Mouse (Mus musculus) left cerebral cortex, postnatal 14 days (tissue): Measurements from ENCODE around the gene Igf2bp2. TPM values are rescaled to one million over a fixed set of nuclear protein-coding genes. Genes with fewer than 3 reads are reported as not detected.

Experiments used
- DNase-seq, 2 experiments: peaks; one replicate each; pipeline ENCODE4 v3.0.0; 2021 to 2022; ENCODE audit warnings: low spot score in 2 of 2, mixed read lengths in 1 of 2
- intact Hi-C: fragments of 180-260 bp; cut with DNase I; formaldehyde crosslinking; loops from one replicate; pipeline ENCODE4 v1.15.1; 2025
- total RNA-seq, 2 experiments: library from RNA; stranded (reverse); gene quantifications; 2 replicates each; pipeline ENCODE4 v1.2.3; 2021

Gene Igf2bp2
- total RNA-seq, 2 experiments from 2014 or later: 1.8 to 3.6 TPM

DNA sequence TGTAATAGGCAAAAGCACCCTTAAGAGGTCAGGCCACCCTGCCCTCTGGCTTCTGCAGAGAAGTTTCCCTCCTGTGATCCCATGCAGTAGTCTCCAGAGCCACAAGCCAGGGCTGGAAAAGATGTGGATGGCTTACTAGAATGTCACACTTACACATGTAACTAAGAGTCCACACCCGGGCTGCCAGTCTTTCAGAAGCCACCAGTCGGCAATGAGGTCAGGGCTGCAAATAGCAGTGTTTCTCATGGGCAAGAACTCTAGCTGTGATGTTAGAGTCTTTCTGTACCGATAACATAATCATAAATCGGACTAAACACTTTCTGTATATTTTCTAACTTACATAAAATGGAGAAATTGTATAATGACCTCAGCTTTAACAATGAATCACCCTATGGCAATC is 46.4 kb downstream of the Igf2bp2 start:
- DNase-seq: no peak
- intact Hi-C loops: no loop called here

DNA sequence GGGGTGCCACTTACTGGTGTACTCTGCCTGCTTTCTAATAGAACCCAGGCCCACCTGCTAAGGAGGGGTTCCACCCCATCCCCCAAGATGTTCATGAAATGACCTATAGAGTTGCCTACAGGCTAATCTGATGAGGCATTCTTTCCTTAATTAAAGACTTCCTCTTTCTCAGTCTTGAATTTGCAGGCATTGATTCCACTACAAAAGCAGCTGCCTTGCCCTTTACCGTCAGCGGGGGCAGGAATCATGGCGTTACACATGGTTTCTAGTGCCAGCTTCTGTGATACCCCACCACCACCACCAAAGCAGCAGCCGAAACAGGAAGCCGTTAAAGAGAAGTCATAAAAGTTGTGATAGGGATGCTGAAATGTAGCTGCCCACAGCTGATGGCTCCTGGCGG is 47.0 kb downstream of the Igf2bp2 start:
- no peak for DNase-seq
- intact Hi-C loops: no loop called here

DNA sequence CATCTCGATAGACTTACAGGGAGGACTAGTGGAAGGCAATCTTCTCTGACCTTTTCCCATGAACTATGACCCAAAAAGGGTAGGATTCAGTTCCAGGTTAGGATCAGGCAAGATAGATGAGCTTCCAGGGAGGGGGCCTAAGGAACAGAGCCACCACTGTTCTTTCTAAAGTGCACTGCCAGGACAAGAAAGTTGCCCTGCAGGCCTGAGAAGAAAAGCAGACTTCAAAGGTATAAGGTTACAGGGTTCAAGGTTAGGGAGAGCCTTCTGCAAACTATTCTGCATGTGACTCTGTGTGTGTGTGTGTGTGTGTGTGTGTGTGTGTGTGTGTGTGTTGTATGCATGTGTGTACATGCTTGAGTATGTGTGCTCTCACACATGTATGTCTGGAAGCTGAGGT is 53.1 kb downstream of the Igf2bp2 start:
- intact Hi-C loops: no loop called here
- no peak for DNase-seq

DNA sequence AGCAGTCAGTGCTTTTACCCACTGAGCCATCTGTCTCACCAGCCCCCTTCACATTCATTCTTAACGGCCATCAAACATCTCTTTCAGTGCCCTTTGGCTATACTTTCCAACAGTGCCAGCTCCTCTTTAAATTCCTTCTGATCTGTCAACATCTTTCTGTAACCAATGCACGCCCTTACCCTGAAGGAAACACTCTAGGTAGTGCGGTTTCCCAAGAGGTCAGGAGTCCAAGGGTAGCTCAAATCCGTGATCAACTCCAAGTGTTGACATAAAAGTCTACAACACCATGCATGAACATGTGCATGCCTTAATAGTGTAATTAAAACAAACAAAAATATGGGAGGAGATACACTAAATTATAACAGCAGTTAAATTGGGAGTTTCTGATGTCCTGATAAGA is 53.9 kb downstream of the Igf2bp2 start:
- no peak for DNase-seq
- intact Hi-C loops: loop anchor here (10.0 kb wide), 1 partner anchor 186 kb away; no protein-coding TSS in a partner anchor

DNA sequence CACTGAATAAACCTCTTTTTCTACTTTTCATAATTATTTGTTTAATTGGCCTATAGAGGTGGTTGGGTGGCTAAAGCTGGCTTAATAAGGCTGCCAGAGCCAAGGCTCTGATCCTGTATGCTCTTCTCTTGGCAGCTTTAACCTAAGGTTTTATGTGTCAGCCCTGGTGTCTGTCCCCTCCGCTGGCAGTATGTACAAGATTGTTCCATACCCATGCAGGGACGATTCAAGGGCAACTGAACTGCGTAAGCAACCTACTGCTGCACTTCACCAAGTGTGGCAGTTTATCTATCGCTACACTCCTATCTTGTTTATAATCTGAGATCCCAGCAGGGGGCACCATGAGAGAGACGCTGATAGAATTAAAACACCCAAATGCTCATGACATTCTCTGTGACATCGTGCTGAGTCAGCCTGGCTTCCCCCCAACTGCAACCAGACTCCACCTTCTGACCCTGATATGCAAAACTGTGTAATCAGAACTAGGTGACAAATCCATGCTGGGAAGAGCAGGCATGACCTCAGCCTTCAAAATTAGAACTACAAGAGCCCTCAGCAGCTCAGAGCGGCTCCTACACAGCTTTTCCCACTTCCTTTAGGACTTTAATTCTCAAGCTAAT is 55.1 kb downstream of the Igf2bp2 start:
- intact Hi-C loops: loop anchor here (10.0 kb wide), 1 partner anchor 187 kb away; no protein-coding TSS in a partner anchor
- peak; percentile 43 to 55 for DNase-seq

DNA sequence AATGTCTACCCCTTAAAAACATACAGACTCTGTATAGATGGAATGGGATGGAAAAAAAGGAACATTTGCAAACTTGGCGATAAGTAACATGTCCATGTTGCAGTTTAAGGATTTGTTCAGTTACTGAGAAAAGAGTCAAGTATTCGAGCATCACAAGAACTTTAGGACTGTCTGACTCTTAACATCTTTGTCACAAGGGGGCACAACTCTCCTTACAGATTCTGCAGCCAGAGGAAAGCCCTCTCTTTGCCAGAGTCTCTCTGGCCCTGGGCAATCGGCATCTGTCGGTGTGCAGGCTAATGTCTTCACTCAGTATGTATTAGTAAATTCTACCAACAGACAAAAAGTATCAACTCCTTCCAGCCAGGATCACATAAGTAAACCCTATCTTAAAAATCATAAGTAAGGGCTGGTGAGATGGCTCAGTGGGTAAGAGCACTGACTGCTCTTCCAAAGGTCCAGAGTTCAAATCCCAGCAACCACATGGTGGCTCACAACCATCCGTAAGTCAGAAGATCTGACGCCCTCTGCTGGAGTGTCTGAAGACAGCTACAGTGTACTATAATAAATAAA is 57.0 kb downstream of the Igf2bp2 start:
- DNase-seq: no peak
- intact Hi-C loops: loop anchor here (10.0 kb wide), 1 partner anchor 189 kb away; no protein-coding TSS in a partner anchor

DNA sequence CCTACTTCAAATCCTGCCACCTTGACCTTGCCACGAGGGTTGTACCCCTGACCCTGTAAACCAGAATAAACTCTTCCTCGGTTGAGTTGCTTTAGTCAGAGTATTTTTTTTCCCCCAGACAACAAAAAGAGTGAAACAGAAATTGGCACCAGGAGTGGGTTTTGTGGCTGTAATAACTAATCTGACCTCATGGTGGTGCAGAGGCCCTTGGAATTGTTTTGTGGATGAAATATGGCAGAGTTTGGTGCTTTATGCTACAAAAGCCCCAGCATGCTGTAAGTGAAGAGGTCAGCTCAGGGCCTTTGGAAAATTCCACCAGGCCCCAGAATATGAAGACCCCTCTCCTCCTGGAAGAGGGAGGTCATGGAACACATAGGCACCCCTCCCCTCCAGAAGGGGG is 63.0 kb downstream of the Igf2bp2 start:
- intact Hi-C loops: loop anchor here (10.0 kb wide), 1 partner anchor 195 kb away; no protein-coding TSS in a partner anchor

DNA sequence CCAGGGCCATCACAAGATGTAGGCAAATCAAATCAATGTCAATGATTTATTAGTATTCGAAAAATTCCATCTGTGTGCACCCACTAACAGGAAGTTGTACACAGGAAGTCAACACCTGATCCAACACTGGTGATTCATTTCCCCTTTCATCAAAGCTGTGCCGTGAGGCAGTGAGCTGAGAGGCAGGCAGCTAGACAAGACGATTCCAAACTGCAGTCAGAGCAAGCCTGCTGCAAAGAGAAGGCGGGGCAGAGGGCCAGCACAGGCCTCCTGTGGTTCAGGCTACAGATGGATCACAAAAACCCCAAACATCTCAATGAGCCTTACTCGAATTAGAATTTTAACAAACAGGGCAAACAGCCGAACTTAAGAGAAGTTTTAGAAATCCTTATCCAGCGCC is 65.4 kb downstream of the Igf2bp2 start:
- DNase-seq: no peak
- intact Hi-C loops: no loop called here

More for the DNA sequence above, 63.0 kb downstream of the Igf2bp2 start:
- no peak for DNase-seq

DNA sequence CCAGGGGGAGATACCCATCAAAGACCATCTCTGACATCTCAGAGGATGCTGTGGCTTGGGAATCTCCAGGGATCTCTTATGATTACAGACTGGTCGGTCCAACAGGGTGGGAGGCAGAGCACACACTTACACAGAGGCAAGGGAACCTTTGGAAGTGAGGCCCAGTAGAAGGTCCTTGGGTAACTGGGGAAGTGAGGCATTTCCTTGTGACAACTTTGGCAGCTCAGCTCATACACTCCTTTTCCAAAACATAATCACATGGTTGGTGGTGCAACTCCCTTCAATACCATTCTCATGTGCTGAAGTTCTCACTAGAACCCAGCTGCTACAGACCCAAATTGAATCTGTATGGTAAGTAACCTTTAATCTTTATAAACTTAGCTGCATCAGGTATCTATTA is 67.3 kb downstream of the Igf2bp2 start:
- intact Hi-C loops: no loop called here

DNA sequence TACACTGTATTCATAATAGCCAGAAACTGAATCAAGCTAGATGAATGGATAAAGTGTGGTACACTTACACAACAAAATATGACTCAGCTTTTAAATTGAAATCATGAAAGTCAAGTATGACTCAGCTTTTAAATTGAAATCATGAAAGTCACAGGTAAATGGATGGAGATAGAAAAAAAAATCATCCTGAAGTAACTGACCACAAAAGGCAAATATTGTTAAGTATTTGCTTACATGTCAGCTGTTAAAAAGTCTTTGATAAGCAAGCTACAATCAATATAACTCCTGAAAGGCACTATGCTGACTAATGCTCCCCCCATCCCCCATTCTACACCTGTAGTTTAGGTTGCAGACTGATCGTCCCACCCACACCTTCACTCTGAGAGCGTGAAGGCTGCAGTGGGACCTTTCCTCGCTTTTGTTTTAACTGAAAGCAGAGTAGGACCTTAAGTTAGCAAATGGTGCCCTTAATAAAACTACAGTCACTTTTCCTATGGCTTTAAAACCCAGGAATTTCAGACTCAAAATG is 71.8 kb downstream of the Igf2bp2 start:
- intact Hi-C loops: no loop called here
- DNase-seq: no peak

More for the DNA sequence above, 67.3 kb downstream of the Igf2bp2 start:
- no peak for DNase-seq

DNA sequence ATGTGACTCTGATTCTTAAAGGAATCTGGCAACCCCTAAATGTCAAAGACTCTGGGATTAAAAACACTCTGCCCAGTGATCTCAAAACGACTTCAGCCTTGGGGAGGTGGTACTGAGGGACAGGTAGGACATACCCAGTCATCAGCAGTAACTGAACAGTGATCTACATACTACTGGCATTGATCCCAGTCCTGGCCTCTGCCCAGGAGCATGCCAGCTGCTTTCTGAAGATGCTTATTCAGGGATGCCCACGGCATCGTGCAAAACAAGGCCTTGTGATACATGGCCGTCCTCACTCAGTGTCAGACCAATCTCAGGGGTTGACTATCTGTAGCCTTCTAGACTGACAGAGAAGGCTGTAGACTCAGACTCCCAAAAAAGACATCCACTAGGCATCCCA is 77.7 kb downstream of the Igf2bp2 start:
- peak in 1 of 2 experiments; percentile 22 for DNase-seq
- intact Hi-C loops: no loop called here

DNA sequence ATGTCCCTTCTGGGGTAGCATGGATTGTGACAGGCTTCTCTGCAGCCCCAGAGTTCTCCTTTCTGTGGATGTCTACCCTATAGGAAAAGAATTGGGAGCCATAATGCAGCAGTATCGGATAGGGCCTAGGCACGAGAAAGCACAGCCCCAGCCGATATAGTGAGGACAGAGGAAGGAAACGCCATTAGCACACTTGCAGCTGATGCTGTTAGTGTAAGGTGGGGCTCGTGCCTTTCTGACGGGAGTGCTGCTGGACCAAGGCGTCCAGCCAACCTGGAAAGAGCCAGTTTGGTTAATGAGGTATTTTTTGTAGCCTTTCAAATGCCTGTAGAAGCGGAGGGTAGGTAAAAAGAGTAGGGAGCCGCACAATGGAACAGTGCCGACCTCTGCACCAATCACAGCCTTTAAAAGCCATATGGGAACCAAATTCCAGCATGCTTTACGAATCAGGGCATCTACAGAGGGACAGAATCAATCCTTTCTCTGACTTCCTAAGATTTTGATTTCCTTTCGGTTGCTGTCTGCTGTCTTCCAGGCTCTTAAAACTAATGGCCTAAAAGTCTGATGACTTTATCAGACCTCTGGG is 82.9 kb downstream of the Igf2bp2 start:
- intact Hi-C loops: no loop called here

DNA sequence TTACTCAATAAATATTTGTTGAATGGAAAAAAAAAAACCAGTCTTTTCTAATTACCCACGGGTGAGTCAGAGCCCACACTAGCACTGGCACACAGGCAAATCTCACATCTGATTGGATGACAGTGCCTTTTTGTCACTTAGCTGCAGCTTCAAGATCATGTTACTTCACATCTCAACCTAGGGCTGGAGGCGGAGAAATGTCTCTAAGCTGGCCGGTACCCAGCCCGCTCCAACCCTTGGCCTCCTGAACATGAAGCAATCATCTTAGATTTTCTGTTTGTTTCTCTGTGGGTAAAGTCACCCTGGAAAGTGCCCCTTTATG is 86.5 kb downstream of the Igf2bp2 start:
- DNase-seq: no peak
- intact Hi-C loops: no loop called here

More for the DNA sequence above, 82.9 kb downstream of the Igf2bp2 start:
- no peak for DNase-seq

DNA sequence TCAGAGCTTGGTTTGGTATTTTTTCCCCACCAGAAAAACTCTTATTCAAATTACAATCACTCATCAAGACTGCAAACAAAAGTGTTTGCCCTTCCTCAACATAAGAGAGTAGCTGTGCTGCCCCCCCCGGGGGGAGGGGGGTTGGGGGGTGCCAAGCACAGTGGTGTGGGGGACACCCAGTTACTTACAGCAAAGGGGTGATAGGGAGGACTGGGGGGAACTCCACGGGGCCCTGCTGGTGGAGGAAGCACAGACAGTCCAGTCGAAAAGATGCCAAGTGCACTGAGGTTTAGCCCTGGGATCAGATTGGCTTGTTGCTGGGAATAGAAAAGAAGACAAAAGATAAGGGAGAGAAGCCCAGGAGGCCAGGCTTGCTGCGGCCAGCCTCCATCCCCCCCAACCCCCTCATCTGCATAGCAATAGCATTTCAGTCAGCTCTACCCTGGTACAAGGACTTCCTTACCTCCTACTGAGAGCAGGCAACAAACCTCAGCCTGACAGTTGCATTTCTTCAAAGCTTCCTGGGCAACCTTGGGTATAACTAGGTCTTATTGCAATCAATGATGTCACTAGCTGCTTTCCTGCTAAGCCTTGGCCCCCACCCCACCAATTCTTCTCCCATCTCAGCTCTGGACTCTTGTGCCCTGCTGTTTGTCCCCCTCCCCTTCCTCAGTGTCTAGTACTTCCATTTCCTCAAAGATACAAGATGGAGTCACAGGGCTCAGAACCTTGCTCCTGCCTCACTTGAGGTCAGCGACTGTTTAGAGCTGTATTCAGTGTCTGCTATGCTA is 87.1 kb downstream of the Igf2bp2 start:
- no peak for DNase-seq
- intact Hi-C loops: no loop called here

DNA sequence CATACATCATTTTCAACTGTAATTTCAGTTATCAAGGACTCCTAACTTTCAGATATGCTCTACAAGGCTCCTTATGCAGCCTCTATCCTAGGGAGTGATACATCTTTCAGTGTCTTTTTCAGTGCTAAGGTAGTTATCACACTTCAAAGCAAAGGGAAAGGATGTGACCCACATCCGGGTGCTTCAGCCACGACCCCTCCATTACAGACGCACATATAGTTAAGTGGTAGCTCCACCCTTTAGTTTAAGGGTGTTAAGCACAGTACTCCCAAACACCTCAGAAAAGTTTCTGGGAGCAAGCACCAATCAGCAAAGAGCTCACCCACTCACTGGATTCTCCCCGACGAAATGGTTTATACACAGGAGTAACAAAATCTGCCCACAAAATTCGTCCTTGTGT is 88.0 kb downstream of the Igf2bp2 start:
- intact Hi-C loops: no loop called here
- no peak for DNase-seq

DNA sequence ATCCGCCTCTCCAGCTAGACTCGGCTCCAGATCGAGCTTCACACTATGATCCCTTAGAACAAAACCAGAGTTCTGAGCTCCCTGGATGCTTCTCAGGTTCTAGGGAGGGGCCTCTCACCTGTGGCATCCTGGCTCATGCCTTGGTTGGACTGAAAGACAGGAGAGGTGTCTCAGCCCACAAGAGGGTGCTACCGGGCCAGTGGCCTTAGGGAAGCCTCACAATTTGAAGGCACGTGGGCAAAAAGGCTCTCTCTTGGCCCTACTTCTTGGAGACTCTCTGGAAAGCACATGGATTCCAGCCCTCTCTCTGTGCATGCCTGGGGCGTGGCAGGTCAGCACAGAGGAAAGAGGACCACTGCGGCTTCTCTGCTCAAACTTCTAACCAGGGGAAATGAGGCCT is 91.7 kb downstream of the Igf2bp2 start:
- DNase-seq: no peak
- intact Hi-C loops: no loop called here

DNA sequence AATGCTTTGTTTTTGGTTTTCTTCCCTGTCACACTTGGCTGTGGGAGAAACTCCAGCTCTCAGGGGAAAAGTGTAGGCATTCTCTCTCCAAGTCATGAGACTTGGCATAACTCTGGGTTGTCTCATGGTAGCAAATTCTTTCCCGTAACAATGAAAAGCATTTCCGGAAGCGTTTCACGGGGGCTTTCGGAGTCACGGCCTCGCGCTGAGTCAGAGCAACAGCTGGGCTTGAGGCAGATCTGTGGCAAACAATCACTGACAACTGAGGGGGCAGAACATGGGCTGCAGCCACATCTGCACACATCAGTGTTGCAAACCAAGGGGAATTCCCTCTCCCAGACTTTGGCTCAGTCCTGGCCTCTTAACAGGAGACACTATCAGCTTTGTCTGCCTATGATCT is 95.7 kb downstream of the Igf2bp2 start:
- intact Hi-C loops: no loop called here
- no peak for DNase-seq

DNA sequence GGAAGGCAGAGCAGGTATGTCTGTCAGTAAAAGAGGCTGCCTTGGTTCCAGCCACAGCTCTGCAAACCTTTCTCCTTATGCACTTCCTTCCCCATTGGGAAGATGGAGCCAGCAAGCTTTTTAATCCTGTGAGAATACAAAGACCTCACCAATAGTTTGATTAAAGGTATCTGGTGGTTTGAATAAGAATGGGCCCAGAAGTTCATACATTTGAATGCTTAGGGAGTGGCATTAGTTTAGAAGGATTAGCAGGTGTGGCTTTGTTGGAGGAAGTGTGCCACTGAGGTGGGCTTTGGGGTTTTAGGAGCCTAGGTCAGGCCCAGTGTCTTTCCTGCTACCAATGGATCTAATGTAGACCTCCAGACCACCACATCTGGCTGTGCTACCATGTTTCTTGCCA is 97.6 kb downstream of the Igf2bp2 start:
- DNase-seq: no peak
- intact Hi-C loops: no loop called here

DNA sequence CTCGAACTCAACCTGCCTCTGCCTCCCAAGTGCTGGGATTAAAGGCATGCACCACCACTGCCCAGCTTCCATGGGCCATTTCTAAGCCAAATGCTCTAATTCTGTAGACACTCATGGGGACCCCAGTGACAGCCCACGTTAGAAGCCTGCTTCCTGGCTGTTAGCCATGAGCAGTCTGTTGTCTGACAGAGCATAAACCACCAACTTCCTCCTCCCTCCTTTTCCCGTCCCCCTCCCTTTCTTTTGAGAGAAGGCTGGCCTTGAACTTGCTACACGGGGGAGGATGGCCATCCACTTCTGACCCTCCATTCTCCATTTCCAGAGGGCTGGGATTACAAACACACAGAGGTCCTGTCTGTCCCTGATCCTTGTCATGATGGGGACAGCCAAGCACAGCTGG is 100.8 kb downstream of the Igf2bp2 start:
- no peak for DNase-seq
- intact Hi-C loops: no loop called here

DNA sequence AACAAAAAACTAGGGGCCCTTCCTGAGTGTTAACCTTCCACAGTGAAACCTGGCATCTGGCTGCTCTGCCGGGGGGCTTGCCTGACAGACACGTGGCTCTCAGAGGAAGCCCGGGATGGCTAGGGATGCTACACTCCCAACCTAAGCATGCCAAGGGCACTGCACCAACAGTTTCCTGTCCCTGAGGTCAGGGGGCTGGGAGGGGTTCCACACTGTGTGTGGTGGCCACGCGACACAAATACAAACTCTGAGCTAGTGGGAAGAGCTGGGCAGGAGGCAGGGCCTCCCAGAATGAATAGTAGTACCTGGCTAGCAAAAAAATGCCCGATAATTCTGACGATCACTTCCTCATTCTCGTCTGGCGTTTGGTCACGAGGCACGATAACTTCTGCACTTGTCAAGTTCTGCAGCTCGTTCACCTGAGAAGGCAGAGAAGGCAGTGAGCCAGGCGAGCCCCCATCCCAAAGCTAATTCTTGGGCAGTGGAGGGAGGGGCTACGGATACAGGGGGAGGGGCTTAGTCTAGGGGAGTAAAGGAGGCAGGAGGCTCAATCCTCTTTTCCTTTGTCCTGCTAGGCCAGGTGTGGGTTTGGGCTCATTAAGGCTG is 101.4 kb downstream of the Igf2bp2 start:
- no peak for DNase-seq

More for the DNA sequence above, 101.4 kb downstream of the Igf2bp2 start:
- intact Hi-C loops: no loop called here
